Comparison of ENCODE assay signal across 9 mouse cellular contexts in genomic region chr13:110023031-110023430, GRCm38 (mm10).
A peak's percentile ranks its signal among the peaks of the same experiment; 100 is the strongest.
DNase-seq lines count a peak whose midpoint lies in the region; ATAC-seq and TF ChIP-seq lines count a peak whose summit lies in the region.
"Had no signal": no experiment of that assay in that cellular context is flagged by ENCODE, and none has a peak within 500 bp of the region (broad histone marks: within the 10 kb centered on the region; RNA-seq: fewer than 3 reads in every experiment).

No protein-coding gene starts in this region.

- no peak overlapping the region for H3K9ac ChIP-seq in midbrain, embryonic 11.5 days (ENCODE audit: low read length)
- H3K9ac ChIP-seq in midbrain, embryonic 16.5 days (ENCODE audit: low read depth, low read length): no peak overlapping the region
- H3K9ac ChIP-seq: hindbrain, embryonic 15.5 days had no signal

- WGBS in midbrain, embryonic 11.5 days: 88% methylated on average over 5 of the region's 5 CpGs
- 81% methylated on average over 5 of the region's 5 CpGs for WGBS in midbrain, embryonic 16.5 days

- TF ChIP-seq POLR2A in brain, embryonic 14.5 days (IDR thresholded peaks at IDR 0.05; ENCODE audit: borderline replicate concordance, extremely low read depth, insufficient read depth, insufficient read length, poor library complexity, severe bottlenecking): no peak
- TF ChIP-seq POLR2A in myocyte (IDR thresholded peaks at IDR 0.05; ENCODE audit: insufficient read length, low read depth): no peak

- H3K27ac ChIP-seq in midbrain, embryonic 11.5 days (ENCODE audit: low read depth, low read length): no peak overlapping the region
- no peak overlapping the region for H3K27ac ChIP-seq in midbrain, embryonic 16.5 days (ENCODE audit: low read length)
- H3K27ac ChIP-seq: hindbrain, embryonic 15.5 days had no signal

- H3K36me3 ChIP-seq in midbrain, embryonic 11.5 days (ENCODE audit: control insufficient read depth, insufficient read depth, low read length): no peaks in the 10 kb centered on the region
- H3K36me3 ChIP-seq in midbrain, embryonic 16.5 days (ENCODE audit: control insufficient read depth, insufficient read depth, low read length): no peaks in the 10 kb centered on the region
- H3K36me3 ChIP-seq in myocyte (ENCODE audit: control insufficient read depth, insufficient read depth): no peaks in the 10 kb centered on the region
- H3K36me3 ChIP-seq: hindbrain, embryonic 15.5 days had no signal

- DNase-seq in frontal cortex, postnatal 25 days (ENCODE audit: low spot score in 2 of 2): no peak
- peak; percentile 91 for DNase-seq in midbrain, embryonic 11.5 days (ENCODE audit: low spot score, missing footprints)
- DNase-seq in brain, embryonic 14.5 days (ENCODE audit: low read depth): peak; percentile 66
- no peak for DNase-seq in urinary bladder, postnatal 10 days (ENCODE audit: low spot score)
- DNase-seq in layer of hippocampus, postnatal 25 days (ENCODE audit: extremely low spot score in 1 of 2, low spot score in 1 of 2): no peak

- peaks cover 11% of the 10 kb centered on the region; the same call in 1 of the 2 replicates for H3K4me1 ChIP-seq in midbrain, embryonic 11.5 days (ENCODE audit: control insufficient read depth, insufficient read depth, low read length)
- H3K4me1 ChIP-seq in midbrain, embryonic 16.5 days (ENCODE audit: control insufficient read depth, insufficient read depth, low read length): peaks cover 10% of the 10 kb centered on the region

- no peaks in the 10 kb centered on the region for H3K9me3 ChIP-seq in midbrain, embryonic 11.5 days (ENCODE audit: control insufficient read depth, low read length)
- H3K9me3 ChIP-seq in midbrain, embryonic 16.5 days (replicated peaks; ENCODE audit: control insufficient read depth, low read length, poor library complexity, severe bottlenecking): no peaks in the 10 kb centered on the region
- H3K9me3 ChIP-seq: hindbrain, embryonic 15.5 days had no signal

- H3K27me3 ChIP-seq in midbrain, embryonic 11.5 days (ENCODE audit: control insufficient read depth, insufficient read depth, low read length): no peaks in the 10 kb centered on the region
- H3K27me3 ChIP-seq in midbrain, embryonic 16.5 days (ENCODE audit: control insufficient read depth, insufficient read depth, low read depth, low read length): no peaks in the 10 kb centered on the region
- no peaks in the 10 kb centered on the region for H3K27me3 ChIP-seq in myocyte (ENCODE audit: control insufficient read depth, insufficient read depth, insufficient read length)
- H3K27me3 ChIP-seq: hindbrain, embryonic 15.5 days had no signal

- H3ac ChIP-seq in myocyte (ENCODE audit: control insufficient read depth, insufficient read length): no peak overlapping the region

- peak; percentile 72 for ATAC-seq in frontal cortex, adult (ENCODE audit: low TSS enrichment)
- ATAC-seq in midbrain, embryonic 11.5 days (ENCODE audit: low FRiP score): no peak
- no peak for ATAC-seq in midbrain, embryonic 16.5 days

- TF ChIP-seq CTCF in brain, embryonic 14.5 days (IDR thresholded peaks at IDR 0.05; ENCODE audit: borderline replicate concordance, extremely low read depth, insufficient read depth, insufficient read length): peak; percentile 85

- H3K4me3 ChIP-seq in midbrain, embryonic 11.5 days (ENCODE audit: low read depth, low read length): no peak overlapping the region
- no peak overlapping the region for H3K4me3 ChIP-seq in midbrain, embryonic 16.5 days (ENCODE audit: low read depth, low read length)
- H3K4me3 ChIP-seq in myocyte: no peak overlapping the region
- H3K4me3 ChIP-seq: hindbrain, embryonic 15.5 days had no signal

- no peak overlapping the region for H3K4me2 ChIP-seq in midbrain, embryonic 11.5 days
- H3K4me2 ChIP-seq in midbrain, embryonic 16.5 days (ENCODE audit: low read length): no peak overlapping the region
- no peak overlapping the region for H3K4me2 ChIP-seq in myocyte (ENCODE audit: low read depth)
- H3K4me2 ChIP-seq: hindbrain, embryonic 15.5 days had no signal

- no peaks in the 10 kb centered on the region for H3K79me2 ChIP-seq in myocyte (ENCODE audit: control insufficient read depth, insufficient read depth)

TF ChIP-seq in myocyte, 11 proteins besides CTCF, POLR2A, EP300 and RAD21:
- TF ChIP-seq REST (IDR thresholded peaks at IDR 0.05; ENCODE audit: insufficient read depth, insufficient read length) (no peak), CEBPB (IDR thresholded peaks at IDR 0.05; ENCODE audit: insufficient read depth, poor library complexity, severe bottlenecking) (no peak), TCF3 (IDR thresholded peaks at IDR 0.05; ENCODE audit: insufficient read length, low read depth) (no peak), MYOD1 (IDR thresholded peaks at IDR 0.05; ENCODE audit: control insufficient read depth in 1 of 3, insufficient read length in 2 of 3, low read depth in 2 of 3) (peak in 2 of 3 experiments; percentile 23 to 76)

Comparison
In these comparisons a context has a peak if more than half of its experiments do, and no peak if none do; other contexts are left out.
1. DNase-seq: peak in midbrain, embryonic 11.5 days (single experiment) and brain, embryonic 14.5 days (single experiment); none in frontal cortex, postnatal 25 days (0 of 2), urinary bladder, postnatal 10 days (single experiment) and layer of hippocampus, postnatal 25 days (0 of 2).